Mouse (Mus musculus) olfactory bulb, adult 2 months (tissue): Measurements from ENCODE around the gene Cadm2.

Experiments used
- CTCF ChIP-seq: fragments of 200-500 bp; IDR thresholded peaks from 2 replicates; pipeline ENCODE4 v1.5.1; 2012; ENCODE audit warnings: low read depth, mild to moderate bottlenecking, low read length, moderate library complexity; ENCODE audit not compliant: insufficient read depth
- POLR2A ChIP-seq: fragments of 200-500 bp; IDR thresholded peaks from 2 replicates; pipeline ENCODE4 v1.6.1; 2012; ENCODE audit warnings: mild to moderate bottlenecking, low read depth, low read length, moderate library complexity; ENCODE audit not compliant: insufficient read depth

DNA sequence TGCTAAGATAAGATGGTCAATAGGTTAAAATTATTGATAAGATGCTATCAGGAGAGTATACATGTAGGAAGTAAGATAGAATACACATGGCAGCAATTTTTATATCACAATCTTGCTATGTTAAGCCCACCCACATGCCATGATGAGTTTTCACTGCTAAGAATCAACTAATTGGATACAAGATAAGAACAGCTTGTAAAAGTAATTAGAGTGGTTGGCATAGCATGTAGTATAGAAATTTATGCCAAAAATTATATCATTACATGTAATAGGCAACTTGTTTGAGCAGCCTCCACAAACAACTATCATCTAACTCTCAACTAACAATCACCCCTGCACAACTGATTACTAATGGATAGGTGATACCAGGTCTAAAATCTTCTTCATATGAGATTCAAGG, 809.2 kb downstream of the Cadm2 start:
- no peak for TF ChIP-seq CTCF
- TF ChIP-seq POLR2A = no peak
